Mouse (Mus musculus) brain, adult 10 weeks (tissue): ENCODE results near the gene Rbm12. TPM values are rescaled to one million over a fixed set of nuclear protein-coding genes. Genes with fewer than 3 reads are reported as not detected.

Experiments
- polyA plus RNA-seq: library from polyadenylated mRNA; stranded (reverse); fragments of 350-450 nt; fragmentation: Illumina TruSeq; extraction: RNeasy Lipid Tissue Mini Kit (QIAGEN cat#74804); gene quantifications from one replicate; pipeline ENCODE4 v1.2.3, GENCODE M21; 2015; ENCODE audit warnings: low read depth, low replicate concordance

Gene Rbm12
- polyA plus RNA-seq = 11.2 TPM

DNA sequence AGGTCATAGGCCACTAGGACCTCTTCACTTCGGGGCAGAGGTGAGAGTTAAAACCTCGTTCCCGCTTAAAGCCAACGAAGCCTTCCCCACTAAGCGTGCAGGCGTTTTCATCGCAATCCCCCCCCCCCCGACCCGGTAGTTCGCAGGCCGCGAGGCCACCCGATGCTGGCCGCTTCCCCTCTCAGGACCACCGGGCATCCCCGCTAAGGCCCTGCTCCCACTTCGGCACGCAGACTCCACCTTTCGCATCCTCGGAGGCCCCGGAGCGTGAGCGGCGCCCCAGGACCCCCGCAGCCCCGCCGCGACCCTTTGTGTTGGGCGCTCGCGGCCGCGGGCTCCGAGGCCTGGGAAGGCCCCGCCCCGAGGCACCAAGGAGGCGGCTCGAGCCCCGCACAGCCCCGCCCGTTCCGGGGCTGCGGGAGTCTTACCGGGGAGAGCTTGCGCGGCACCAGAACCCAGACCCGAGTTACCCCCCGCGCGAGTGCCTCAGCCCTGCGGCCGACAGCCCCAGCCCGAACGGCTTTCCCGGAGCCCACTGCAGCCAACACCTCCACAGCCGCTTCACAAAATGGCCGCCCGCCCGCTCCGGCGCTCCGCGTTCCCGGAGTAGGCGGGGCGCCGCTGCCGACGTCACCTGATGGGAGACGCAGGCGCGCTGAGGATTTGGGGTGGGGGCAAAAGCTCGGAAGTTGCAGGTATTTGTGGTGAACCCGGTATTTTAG lies at the start of gene Rbm12, which contains the start of gene Cpne1:
Rbm12 (minus strand) TSS at position 621 of the 722 bp plus-strand sequence.
Cpne1 (minus strand) TSS at position 608 of the 722 bp plus-strand sequence.

DNA sequence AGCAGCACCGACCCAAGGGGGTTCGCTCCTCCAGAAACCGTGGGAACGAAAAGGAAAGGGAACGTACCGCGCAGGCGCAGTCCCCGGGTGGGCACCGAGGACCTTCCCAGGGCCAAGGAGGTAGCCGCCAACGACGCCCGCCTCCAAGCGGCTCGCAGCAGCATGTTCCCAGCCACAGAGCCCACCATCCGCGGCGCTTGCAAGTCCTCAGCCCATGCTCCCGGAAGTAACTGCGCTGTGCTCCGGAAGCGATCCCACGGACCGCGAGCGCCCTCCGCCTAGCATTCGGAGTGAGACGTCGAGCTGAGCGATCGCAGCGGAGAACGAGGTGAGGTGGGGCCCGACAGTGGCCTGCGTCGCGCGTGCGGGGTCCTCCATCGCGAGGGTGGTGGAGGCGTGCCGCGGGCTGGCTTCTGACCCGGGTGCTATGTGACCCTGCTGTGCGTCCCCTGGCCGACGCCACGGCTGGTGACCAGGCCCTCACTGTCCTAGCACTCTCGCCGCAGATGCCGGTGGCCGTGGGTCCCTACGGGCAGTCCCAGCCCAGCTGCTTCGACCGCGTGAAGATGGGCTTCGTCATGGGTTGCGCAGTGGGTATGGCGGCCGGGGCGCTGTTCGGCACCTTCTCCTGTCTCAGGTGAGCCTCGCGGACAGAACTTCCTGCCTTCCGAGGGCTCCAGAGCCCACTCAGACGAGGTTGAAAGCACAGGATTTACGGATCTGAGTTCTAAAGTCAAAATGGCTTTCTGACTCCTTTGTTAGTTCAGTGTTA lies 32.4 kb upstream of the Rbm12 start, which contains the start of the genes Romo1 and Nfs1:
Romo1 (plus strand) TSS at position 87 of the 772 bp plus-strand sequence.
Nfs1 (minus strand) TSS at position 234 of the 772 bp plus-strand sequence.

DNA sequence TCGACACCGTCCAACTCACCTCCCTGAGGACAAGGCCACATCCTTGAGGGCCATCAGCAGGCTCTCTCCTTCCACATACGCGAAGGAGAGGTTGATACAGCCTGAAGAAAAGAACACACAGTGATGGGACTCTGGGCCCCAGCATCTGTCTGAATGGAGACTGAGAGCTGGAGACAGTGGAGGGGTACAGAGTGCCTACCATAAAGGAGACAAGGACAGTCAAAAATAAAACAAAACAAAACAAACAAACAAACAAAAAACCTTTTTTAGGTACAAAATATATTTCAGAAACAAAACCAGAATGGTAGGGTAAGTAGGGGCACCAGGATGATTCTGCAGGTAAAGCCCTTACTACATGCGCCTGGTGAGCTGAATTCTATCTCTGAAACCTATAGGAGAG lies 15.2 kb upstream of the Rbm12 start, which contains the start of gene Gm28036:
Gm28036 (minus strand) TSS at position 101 of the 400 bp plus-strand sequence.

DNA sequence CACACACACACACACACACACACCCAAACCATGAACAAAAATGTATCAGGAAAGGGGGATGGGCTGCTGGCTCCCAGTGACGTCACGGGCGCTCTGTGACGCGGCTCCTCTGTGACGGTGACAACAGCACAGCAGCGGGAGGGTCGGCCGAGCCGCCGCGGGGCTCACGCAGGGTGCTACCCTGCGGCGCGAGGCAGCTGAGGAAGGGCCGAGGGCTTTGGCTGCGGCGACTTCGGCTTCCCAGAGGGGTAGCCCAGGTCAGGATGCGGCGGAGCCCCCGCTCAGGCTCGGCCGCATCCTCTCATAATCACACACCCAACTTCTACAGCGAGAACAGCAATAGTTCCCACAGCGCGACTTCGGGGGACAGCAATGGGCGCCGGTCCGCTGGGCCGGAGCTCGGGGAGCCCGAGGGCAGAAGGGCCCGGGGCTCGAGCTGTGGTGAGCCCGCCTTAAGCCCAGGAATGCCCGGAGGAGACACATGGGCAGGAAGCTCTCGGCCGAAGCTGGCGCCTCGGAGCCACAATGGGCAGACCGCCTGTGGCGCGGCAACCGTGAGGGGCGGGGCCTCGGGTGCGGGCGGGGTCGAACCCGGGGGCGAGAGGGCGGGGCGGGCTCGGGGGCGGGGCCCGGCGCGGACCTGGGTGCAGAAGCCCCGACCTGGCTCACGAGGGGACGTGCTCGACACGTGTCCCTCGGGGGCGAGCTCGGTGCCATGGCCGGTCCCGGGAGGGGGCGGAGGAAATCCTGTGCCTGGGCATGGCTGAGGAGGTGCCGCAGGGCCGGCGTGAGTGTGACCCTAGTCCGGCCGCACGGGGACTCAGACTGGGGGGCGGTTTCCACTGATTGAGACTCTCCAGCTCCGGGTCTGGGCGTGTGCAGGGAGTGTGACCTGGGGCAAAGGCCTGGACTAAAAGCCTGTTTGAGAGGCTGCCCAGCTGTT lies 46.4 kb downstream of the Rbm12 start, which contains the start of gene Spag4:
Spag4 (plus strand) TSS at position 77 of the 943 bp plus-strand sequence.

DNA sequence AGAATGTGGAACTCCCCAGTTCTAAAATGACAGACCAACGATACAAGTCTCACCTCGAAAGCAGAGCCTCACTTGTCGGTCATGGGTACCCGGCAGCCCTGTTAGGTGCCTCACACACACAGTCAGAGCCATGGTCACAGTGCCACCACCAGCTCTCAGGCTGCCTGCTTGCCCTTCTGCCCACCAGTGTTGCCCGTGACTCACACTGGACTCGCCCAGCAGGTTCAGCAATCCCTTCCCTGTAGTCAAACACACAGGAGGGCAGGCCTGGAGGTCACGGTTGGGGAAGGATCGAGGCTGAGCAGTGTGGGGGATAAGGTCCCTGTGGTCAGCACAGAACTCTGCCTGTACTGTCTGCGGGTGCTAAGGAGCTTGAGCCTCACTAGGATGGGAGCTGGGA lies 59.0 kb downstream of the Rbm12 start, which contains the start of gene Fer1l4:
Fer1l4 (minus strand) TSS at position 132 of the 400 bp plus-strand sequence.

Other genes with a start within 250 kb of the Rbm12 start
- 119 TPM for gene Uqcc1, start 181.7 kb downstream of the Rbm12 start, polyA plus RNA-seq
- not detected for gene Gm15557, start 171.2 kb downstream of the Rbm12 start, polyA plus RNA-seq
- gene Gdf5, start 166.6 kb downstream of the Rbm12 start, polyA plus RNA-seq = 0.31 TPM
- 11.4 TPM for gene Cep250, start 155.5 kb downstream of the Rbm12 start, polyA plus RNA-seq
- gene 6430550D23Rik, start 104.0 kb downstream of the Rbm12 start, polyA plus RNA-seq = 2.2 TPM
- gene Ergic3, start 103.9 kb downstream of the Rbm12 start, polyA plus RNA-seq = 256 TPM
- not detected for gene Fer1l4, start 59.0 kb downstream of the Rbm12 start, polyA plus RNA-seq
- gene Spag4, start 46.8 kb downstream of the Rbm12 start, polyA plus RNA-seq = 4.4 TPM
- 29.0 TPM for gene Cpne1, start within 50 bp of the Rbm12 start, polyA plus RNA-seq
- gene Gm28036, start 15.1 kb upstream of the Rbm12 start, polyA plus RNA-seq = 13.9 TPM
- gene Romo1, start 32.1 kb upstream of the Rbm12 start, polyA plus RNA-seq = 157 TPM
- 49.6 TPM for gene Nfs1, start 32.2 kb upstream of the Rbm12 start, polyA plus RNA-seq
- 187 TPM for gene Rbm39, start 68.3 kb upstream of the Rbm12 start, polyA plus RNA-seq
- gene Phf20, start 84.5 kb upstream of the Rbm12 start, polyA plus RNA-seq = 35.2 TPM
- 8.5 TPM for gene Cnbd2, start 200.3 kb upstream of the Rbm12 start, polyA plus RNA-seq
- 17.7 TPM for gene Scand1, start 200.7 kb upstream of the Rbm12 start, polyA plus RNA-seq